Mouse (Mus musculus): Measurements from ENCODE around the gene Arfip1. TPM values are rescaled to one million over a fixed set of nuclear protein-coding genes. Genes with fewer than 3 reads are reported as not detected.
"Not testable (repeated sequence)": the region's sequence is repeated elsewhere in the genome, so short reads cannot be mapped to it uniquely, and the experiment has no call there.

The Arfip1 gene
- polyA plus RNA-seq, 1 experiment from 2014 or later = 24.5 TPM

GRCm38 (mm10) chr3:84562911-84563310 lies 19.5 kb downstream of the Arfip1 start:
- not testable (repeated sequence) for H3K27ac ChIP-seq; H3K9me3 ChIP-seq; DNase-seq (ENCODE audit: low spot score); H3K36me3 ChIP-seq; H3K4me3 ChIP-seq; H3K4me1 ChIP-seq (replicated peaks); H3K27me3 ChIP-seq (ENCODE audit: insufficient read depth, poor library complexity, severe bottlenecking)
- WGBS = 96% methylated on average over 2 of the region's 2 CpGs

GRCm38 (mm10) chr3:84558301-84558700 lies 24.1 kb downstream of the Arfip1 start:
- Histone ChIP-seq H3K36me3 (no peaks in the 10 kb centered on the region), H3K4me1 (replicated peaks) (0 out of 2 replicates have a peak, but pooled peaks cover 5% of the 10 kb centered on the region), H3K4me3 (no peak overlapping the region), H3K27me3 (ENCODE audit: insufficient read depth, poor library complexity, severe bottlenecking) (no peaks in the 10 kb centered on the region), H3K9me3 (no peaks in the 10 kb centered on the region), H3K27ac (no peak overlapping the region)
- DNase-seq (ENCODE audit: low spot score) = no peak
- 96% methylated on average over 3 of the region's 3 CpGs for WGBS

- 90% methylated on average over 3 of the region's 3 CpGs for WGBS
- H3K27me3 ChIP-seq (ENCODE audit: insufficient read depth, poor library complexity, severe bottlenecking) = no peaks in the 10 kb centered on the region
- no peaks in the 10 kb centered on the region for H3K9me3 ChIP-seq
- H3K36me3 ChIP-seq = no peaks in the 10 kb centered on the region
- no peak overlapping the region for H3K4me3 ChIP-seq
- no peak overlapping the region for H3K27ac ChIP-seq
- DNase-seq (ENCODE audit: low spot score) = no peak
- 0 out of 2 replicates have a peak, but pooled peaks cover 5% of the 10 kb centered on the region for H3K4me1 ChIP-seq (replicated peaks)
Observed at GRCm38 (mm10) chr3:84555780-84556179, 26.6 kb downstream of the Arfip1 start.

- H3K4me1 ChIP-seq (replicated peaks) = no peaks in the 10 kb centered on the region
- DNase-seq (ENCODE audit: low spot score) = no peak
- H3K9me3 ChIP-seq = no peaks in the 10 kb centered on the region
- no peak overlapping the region for H3K27ac ChIP-seq
- no peaks in the 10 kb centered on the region for H3K36me3 ChIP-seq
- no peaks in the 10 kb centered on the region for H3K27me3 ChIP-seq (ENCODE audit: insufficient read depth, poor library complexity, severe bottlenecking)
- H3K4me3 ChIP-seq = no peak overlapping the region
- 70% methylated on average over 8 of the region's 8 CpGs for WGBS
Observed at GRCm38 (mm10) chr3:84547177-84547576, 35.2 kb downstream of the Arfip1 start.

GRCm38 (mm10) chr3:84542450-84542849 lies 40.0 kb downstream of the Arfip1 start:
- H3K36me3 ChIP-seq; H3K9me3 ChIP-seq; H3K4me1 ChIP-seq (replicated peaks); H3K4me3 ChIP-seq; H3K27me3 ChIP-seq (ENCODE audit: insufficient read depth, poor library complexity, severe bottlenecking); H3K27ac ChIP-seq: not testable (repeated sequence)
- 36% methylated on average over 3 of the region's 3 CpGs for WGBS
- DNase-seq (ENCODE audit: low spot score) = peak; percentile 37

GRCm38 (mm10) chr3:84541881-84542280 lies 40.5 kb downstream of the Arfip1 start:
- WGBS = 92% methylated on average over 1 of the region's 1 CpGs
- DNase-seq (ENCODE audit: low spot score) = no peak
- no peak overlapping the region for H3K4me3 ChIP-seq
- H3K36me3 ChIP-seq = no peaks in the 10 kb centered on the region
- no peaks in the 10 kb centered on the region for H3K27me3 ChIP-seq (ENCODE audit: insufficient read depth, poor library complexity, severe bottlenecking)
- no peaks in the 10 kb centered on the region for H3K9me3 ChIP-seq
- H3K4me1 ChIP-seq (replicated peaks) = no peaks in the 10 kb centered on the region
- H3K27ac ChIP-seq = no peak overlapping the region

- H3K36me3 ChIP-seq = no peaks in the 10 kb centered on the region
- H3K27ac ChIP-seq = no peak overlapping the region
- H3K9me3 ChIP-seq = no peaks in the 10 kb centered on the region
- DNase-seq (ENCODE audit: low spot score) = no peak
- no peaks in the 10 kb centered on the region for H3K4me1 ChIP-seq (replicated peaks)
- H3K4me3 ChIP-seq = no peak overlapping the region
- no peaks in the 10 kb centered on the region for H3K27me3 ChIP-seq (ENCODE audit: insufficient read depth, poor library complexity, severe bottlenecking)
Observed at GRCm38 (mm10) chr3:84540640-84541039, 41.8 kb downstream of the Arfip1 start.

- Histone ChIP-seq H3K4me3 (no peak overlapping the region), H3K27ac (no peak overlapping the region), H3K9me3 (no peaks in the 10 kb centered on the region), H3K4me1 (replicated peaks) (no peaks in the 10 kb centered on the region), H3K27me3 (ENCODE audit: insufficient read depth, poor library complexity, severe bottlenecking) (no peaks in the 10 kb centered on the region), H3K36me3 (0 out of 2 replicates have a peak, but pooled peaks cover 7% of the 10 kb centered on the region)
- 90% methylated on average over 6 of the region's 6 CpGs for WGBS
- DNase-seq (ENCODE audit: low spot score) = no peak
Observed at GRCm38 (mm10) chr3:84536987-84537386, 45.4 kb downstream of the Arfip1 start.

GRCm38 (mm10) chr3:84533227-84533626 lies 49.2 kb downstream of the Arfip1 start:
- no peak overlapping the region for H3K4me3 ChIP-seq
- DNase-seq (ENCODE audit: low spot score) = no peak
- WGBS = 75% methylated on average over 5 of the region's 5 CpGs
- no peak overlapping the region for H3K27ac ChIP-seq
- no peaks in the 10 kb centered on the region for H3K9me3 ChIP-seq
- H3K36me3 ChIP-seq = 0 out of 2 replicates have a peak, but pooled peaks cover 7% of the 10 kb centered on the region
- H3K4me1 ChIP-seq (replicated peaks) = no peaks in the 10 kb centered on the region
- H3K27me3 ChIP-seq (ENCODE audit: insufficient read depth, poor library complexity, severe bottlenecking) = no peaks in the 10 kb centered on the region

GRCm38 (mm10) chr3:84529021-84529420 lies 53.4 kb downstream of the Arfip1 start:
- H3K27ac ChIP-seq = no peak overlapping the region
- no peak for DNase-seq (ENCODE audit: low spot score)
- 0 out of 2 replicates have a peak, but pooled peaks cover 7% of the 10 kb centered on the region for H3K36me3 ChIP-seq
- H3K9me3 ChIP-seq = no peaks in the 10 kb centered on the region
- H3K4me3 ChIP-seq = no peak overlapping the region
- 85% methylated on average over 2 of the region's 2 CpGs for WGBS
- H3K4me1 ChIP-seq (replicated peaks) = peaks cover 6% of the 10 kb centered on the region; the same call in 1 of the 2 replicates
- H3K27me3 ChIP-seq (ENCODE audit: insufficient read depth, poor library complexity, severe bottlenecking) = no peaks in the 10 kb centered on the region

- Histone ChIP-seq H3K27me3 (ENCODE audit: insufficient read depth, poor library complexity, severe bottlenecking) (no peaks in the 10 kb centered on the region), H3K9me3 (no peaks in the 10 kb centered on the region), H3K27ac (no peak overlapping the region), H3K36me3 (no peaks in the 10 kb centered on the region), H3K4me1 (replicated peaks) (peaks cover 6% of the 10 kb centered on the region; the same call in 1 of the 2 replicates), H3K4me3 (no peak overlapping the region)
- DNase-seq (ENCODE audit: low spot score) = no peak
- WGBS = 79% methylated on average over 1 of the region's 1 CpGs
Observed at GRCm38 (mm10) chr3:84524952-84525351, 57.5 kb downstream of the Arfip1 start.

- Histone ChIP-seq H3K4me1 (replicated peaks) (0 out of 2 replicates have a peak, but pooled peaks cover 3% of the 10 kb centered on the region), H3K27me3 (ENCODE audit: insufficient read depth, poor library complexity, severe bottlenecking) (no peaks in the 10 kb centered on the region), H3K4me3 (no peak overlapping the region), H3K36me3 (peaks cover 5% of the 10 kb centered on the region; the same call in 1 of the 2 replicates), H3K9me3 (no peaks in the 10 kb centered on the region), H3K27ac (no peak overlapping the region)
- DNase-seq (ENCODE audit: low spot score) = no peak
- 94% methylated on average over 3 of the region's 3 CpGs for WGBS
Observed at GRCm38 (mm10) chr3:84516163-84516562, 66.3 kb downstream of the Arfip1 start.

GRCm38 (mm10) chr3:84512774-84513515 lies 69.5 kb downstream of the Arfip1 start:
- no peak overlapping the region for H3K27ac ChIP-seq
- H3K4me1 ChIP-seq (replicated peaks) = 0 out of 2 replicates have a peak, but pooled peaks cover 3% of the 10 kb centered on the region

More at GRCm38 (mm10) chr3:84512774-84513515, 69.5 kb downstream of the Arfip1 start:
- Histone ChIP-seq H3K36me3 (no peaks in the 10 kb centered on the region), H3K9me3 (no peaks in the 10 kb centered on the region), H3K27me3 (ENCODE audit: insufficient read depth, poor library complexity, severe bottlenecking) (no peaks in the 10 kb centered on the region), H3K4me3 (no peak overlapping the region)
- WGBS = 80% methylated on average over 6 of the region's 6 CpGs
- no peak for DNase-seq (ENCODE audit: low spot score)

All from hindbrain, embryonic 10.5 days (tissue).